Mouse (Mus musculus) embryonic fibroblast, embryonic 13.5 days (primary cell): ENCODE measurements around the gene Shroom3.

ENCODE experiments used
- CTCF ChIP-seq: IDR thresholded peaks from 2 replicates; pipeline ENCODE4 v1.5.1; 2011; ENCODE audit warnings: mild to moderate bottlenecking, control low read depth, low read length, moderate library complexity, borderline replicate concordance; ENCODE audit not compliant: insufficient read depth
- POLR2A ChIP-seq: IDR thresholded peaks from 2 replicates; pipeline ENCODE4 v1.6.1; 2011; ENCODE audit warnings: low read depth, mild to moderate bottlenecking, control low read depth, low read length, moderate library complexity

DNA sequence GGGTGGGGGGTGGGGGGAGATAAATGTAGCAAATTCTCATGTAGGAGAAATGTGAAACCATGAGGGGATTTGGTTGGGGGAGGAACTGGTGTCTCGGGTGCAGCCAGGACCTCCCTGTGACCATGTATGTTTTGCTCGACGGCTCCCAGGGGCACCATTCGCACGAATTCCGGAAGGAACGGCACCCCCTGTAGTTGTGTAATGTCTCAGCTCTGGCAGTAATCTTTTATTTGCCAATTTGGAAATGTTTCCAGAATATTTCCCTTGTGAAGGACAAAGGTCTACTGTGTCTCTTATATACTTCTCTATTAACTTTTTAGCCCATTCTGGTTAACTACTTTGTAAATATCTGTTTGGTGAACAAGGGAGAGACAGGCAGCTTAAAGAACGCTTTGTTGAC is 27.5 kb downstream of the Shroom3 start:
- TF ChIP-seq POLR2A (no peak), CTCF (no peak)
